Mouse (Mus musculus) megakaryocyte, embryonic 14.5 days (primary cell): ENCODE measurements at regions not wholly inside any gene's neighbourhood (a gene's known extent, or its start where the extent isn't known, plus 50 kb on each side); places are given as distances from the start of the nearest gene placed in this dataset.

Experiments
- FLI1 ChIP-seq: IDR thresholded peaks from 2 replicates; pipeline ENCODE4 v1.6.1; 2012; ENCODE audit warnings: low read length, inconsistent platforms, mixed read lengths
- GATA1 ChIP-seq: IDR thresholded peaks from 3 replicates; pipeline ENCODE4 v1.6.1; 2012; ENCODE audit warnings: mixed read lengths, low read length, inconsistent platforms, borderline replicate concordance

- TF ChIP-seq FLI1 (no peak), GATA1 (no peak)
Measured at GRCm38 (mm10) chr6:52095575-52095974, 62.5 kb downstream of the Hoxa1 start.
